Mouse (Mus musculus) forebrain, embryonic 10.5 days (tissue): Measurements from ENCODE around the gene Cntln. TPM values are rescaled to one million over a fixed set of nuclear protein-coding genes. Genes with fewer than 3 reads are reported as not detected.

Experiments used
- DNase-seq: peaks from one replicate; pipeline ENCODE4 v3.0.0-alpha.2; 2017; ENCODE audit warnings: low spot score; ENCODE audit errors: extremely low spot score
- H3K27ac ChIP-seq: fragments of 300-500 bp; sonication (generic); 2 replicates; pipeline ENCODE4 v1.5.1; 2016; ENCODE audit warnings: mild to moderate bottlenecking
- H3K27me3 ChIP-seq: fragments of 300-500 bp; sonication (generic); 2 replicates; pipeline ENCODE4 v1.6.1; 2016; ENCODE audit warnings: mild to moderate bottlenecking; ENCODE audit not compliant: poor library complexity, severe bottlenecking
- H3K36me3 ChIP-seq: fragments of 300-500 bp; sonication (generic); replicated peaks from 2 replicates; pipeline ENCODE4 v1.6.1; 2016; ENCODE audit warnings: mild to moderate bottlenecking, moderate library complexity
- H3K4me1 ChIP-seq: fragments of 300-500 bp; sonication (generic); 2 replicates; pipeline ENCODE4 v1.6.1; 2016
- H3K4me3 ChIP-seq: fragments of 300-500 bp; sonication (generic); 2 replicates; pipeline ENCODE4 v1.5.1; 2016; ENCODE audit warnings: mild to moderate bottlenecking, moderate library complexity
- H3K9me3 ChIP-seq: fragments of 300-500 bp; sonication (generic); 2 replicates; pipeline ENCODE4 v1.6.1; 2016; ENCODE audit warnings: mild to moderate bottlenecking, moderate library complexity
- WGBS: fragments of 180-500 bp; shearing (Covaris S2); methylation state at CpG from one replicate; pipeline ENCODE4 v1.1.7; 2016; 5-methylcytosine and 5-hydroxymethylcytosine counted together
- polyA plus RNA-seq: library from polyadenylated mRNA; unstranded; fragments of >200 nt; fragmentation: Nextera tagmentation; extraction: Ambion mirVana; gene quantifications from 2 replicates; pipeline ENCODE4 v1.2.1, GENCODE M21; 2016

Cntln gene
- polyA plus RNA-seq, 1 experiment from 2014 or later, result 5.9 TPM

GRCm38 (mm10) chr4:84944100-84944499 lies 60.0 kb downstream of the Cntln start:
- Histone ChIP-seq H3K27me3 (no peaks in the 10 kb centered on the region), H3K4me3 (no peak overlapping the region), H3K4me1 (peaks cover 5% of the 10 kb centered on the region; the same call in 1 of the 2 replicates), H3K36me3 (no peaks in the 10 kb centered on the region), H3K27ac (no peak overlapping the region), H3K9me3 (no peaks in the 10 kb centered on the region)
- WGBS, result 92% methylated on average over 4 of the region's 4 CpGs
- DNase-seq, result no peak

GRCm38 (mm10) chr4:84946450-84946849 lies 62.3 kb downstream of the Cntln start:
- Histone ChIP-seq H3K4me1 (peaks cover 5% of the 10 kb centered on the region; the same call in 1 of the 2 replicates), H3K4me3 (no peak overlapping the region), H3K27me3 (no peaks in the 10 kb centered on the region), H3K36me3 (no peaks in the 10 kb centered on the region), H3K9me3 (no peaks in the 10 kb centered on the region), H3K27ac (no peak overlapping the region)
- WGBS, result 92% methylated on average over 3 of the region's 3 CpGs
- DNase-seq, result no peak

GRCm38 (mm10) chr4:84976875-84977646 lies 93.0 kb downstream of the Cntln start:
- WGBS, result 86% methylated on average over 7 of the region's 7 CpGs
- H3K4me3 ChIP-seq, result no peak overlapping the region

GRCm38 (mm10) chr4:84995520-84996348 lies 111.6 kb downstream of the Cntln start:
- H3K4me3 ChIP-seq, result no peak overlapping the region
- no peaks in the 10 kb centered on the region for H3K36me3 ChIP-seq
- H3K27ac ChIP-seq, result no peak overlapping the region
- WGBS, result 56% methylated on average over 10 of the region's 10 CpGs
- H3K27me3 ChIP-seq, result no peaks in the 10 kb centered on the region
- DNase-seq, result no peak
- no peaks in the 10 kb centered on the region for H3K9me3 ChIP-seq
- H3K4me1 ChIP-seq, result peaks cover 17% of the 10 kb centered on the region

More at GRCm38 (mm10) chr4:84976875-84977646, 93.0 kb downstream of the Cntln start:
- Histone ChIP-seq H3K27me3 (no peaks in the 10 kb centered on the region), H3K9me3 (no peaks in the 10 kb centered on the region), H3K27ac (no peak overlapping the region), H3K4me1 (peaks cover 5% of the 10 kb centered on the region; the same call in 1 of the 2 replicates), H3K36me3 (no peaks in the 10 kb centered on the region)
- DNase-seq, result no peak

GRCm38 (mm10) chr4:85005581-85005980 lies 121.5 kb downstream of the Cntln start:
- Histone ChIP-seq H3K4me1 (peaks cover 3% of the 10 kb centered on the region; the same call in 1 of the 2 replicates), H3K36me3 (no peaks in the 10 kb centered on the region), H3K4me3 (no peak overlapping the region), H3K27me3 (no peaks in the 10 kb centered on the region), H3K9me3 (no peaks in the 10 kb centered on the region), H3K27ac (no peak overlapping the region)
- WGBS, result 80% methylated on average over 6 of the region's 6 CpGs
- no peak for DNase-seq

- peaks cover 3% of the 10 kb centered on the region; the same call in 1 of the 2 replicates for H3K4me1 ChIP-seq
Measured at GRCm38 (mm10) chr4:85006789-85007188, 122.7 kb downstream of the Cntln start.

GRCm38 (mm10) chr4:85010846-85011245 lies 126.7 kb downstream of the Cntln start:
- no peak for DNase-seq
- Histone ChIP-seq H3K36me3 (no peaks in the 10 kb centered on the region), H3K27ac (no peak overlapping the region), H3K4me1 (peaks cover 3% of the 10 kb centered on the region; the same call in 1 of the 2 replicates), H3K4me3 (no peak overlapping the region), H3K27me3 (no peaks in the 10 kb centered on the region), H3K9me3 (no peaks in the 10 kb centered on the region)

More at GRCm38 (mm10) chr4:85006789-85007188, 122.7 kb downstream of the Cntln start:
- WGBS, result 72% methylated on average over 3 of the region's 3 CpGs
- H3K27ac ChIP-seq, result no peak overlapping the region
- no peak for DNase-seq
- no peak overlapping the region for H3K4me3 ChIP-seq
- no peaks in the 10 kb centered on the region for H3K27me3 ChIP-seq
- no peaks in the 10 kb centered on the region for H3K36me3 ChIP-seq
- H3K9me3 ChIP-seq, result no peaks in the 10 kb centered on the region

- WGBS, result 3% methylated on average over 2 of the region's 2 CpGs
- DNase-seq, result no peak
- Histone ChIP-seq H3K9me3 (no peaks in the 10 kb centered on the region), H3K4me1 (peaks cover 21% of the 10 kb centered on the region), H3K27me3 (no peaks in the 10 kb centered on the region), H3K36me3 (no peaks in the 10 kb centered on the region), H3K27ac (peak overlapping the region; percentile 71), H3K4me3 (no peak overlapping the region)
Measured at GRCm38 (mm10) chr4:85045748-85046147, 161.6 kb downstream of the Cntln start.

- WGBS, result 86% methylated on average over 8 of the region's 8 CpGs
- Histone ChIP-seq H3K4me1 (peaks cover 14% of the 10 kb centered on the region), H3K27ac (no peak overlapping the region), H3K27me3 (no peaks in the 10 kb centered on the region), H3K36me3 (no peaks in the 10 kb centered on the region), H3K9me3 (no peaks in the 10 kb centered on the region), H3K4me3 (no peak overlapping the region)
- DNase-seq, result no peak
Measured at GRCm38 (mm10) chr4:85049933-85050553, 165.9 kb downstream of the Cntln start.

- Histone ChIP-seq H3K27ac (no peak overlapping the region), H3K36me3 (no peaks in the 10 kb centered on the region), H3K4me1 (no peaks in the 10 kb centered on the region), H3K9me3 (no peaks in the 10 kb centered on the region), H3K4me3 (no peak overlapping the region), H3K27me3 (no peaks in the 10 kb centered on the region)
- WGBS, result 82% methylated on average over 1 of the region's 1 CpGs
- DNase-seq, result no peak
Measured at GRCm38 (mm10) chr4:85054616-85055015, 170.5 kb downstream of the Cntln start.

- H3K9me3 ChIP-seq, result no peaks in the 10 kb centered on the region
- 92% methylated on average over 2 of the region's 2 CpGs for WGBS
- no peaks in the 10 kb centered on the region for H3K36me3 ChIP-seq
- H3K4me1 ChIP-seq, result peaks cover 6% of the 10 kb centered on the region
- H3K27ac ChIP-seq, result no peak overlapping the region
- no peak overlapping the region for H3K4me3 ChIP-seq
- no peaks in the 10 kb centered on the region for H3K27me3 ChIP-seq
- no peak for DNase-seq
Measured at GRCm38 (mm10) chr4:85059598-85059997, 175.5 kb downstream of the Cntln start.

GRCm38 (mm10) chr4:85061676-85062075 lies 177.6 kb downstream of the Cntln start:
- DNase-seq, result no peak
- Histone ChIP-seq H3K27ac (no peak overlapping the region), H3K9me3 (no peaks in the 10 kb centered on the region), H3K4me3 (no peak overlapping the region), H3K36me3 (no peaks in the 10 kb centered on the region), H3K4me1 (peaks cover 6% of the 10 kb centered on the region), H3K27me3 (no peaks in the 10 kb centered on the region)
- WGBS, result 38% methylated on average over 2 of the region's 2 CpGs
